Mouse (Mus musculus) lung, postnatal 0 days (tissue): ENCODE measurements at regions not wholly inside any gene's neighbourhood (a gene's known extent, or its start where the extent isn't known, plus 50 kb on each side); places are given as distances from the start of the nearest gene placed in this dataset.

ENCODE experiments used
- CTCF ChIP-seq: IDR thresholded peaks from 2 replicates; pipeline ENCODE4 v1.5.1; 2016; ENCODE audit warnings: antibody characterized with exemption, mild to moderate bottlenecking
- EP300 ChIP-seq: IDR thresholded peaks from 2 replicates; pipeline ENCODE4 v1.6.1; 2016; ENCODE audit warnings: antibody characterized with exemption, mild to moderate bottlenecking, control low read depth

DNA sequence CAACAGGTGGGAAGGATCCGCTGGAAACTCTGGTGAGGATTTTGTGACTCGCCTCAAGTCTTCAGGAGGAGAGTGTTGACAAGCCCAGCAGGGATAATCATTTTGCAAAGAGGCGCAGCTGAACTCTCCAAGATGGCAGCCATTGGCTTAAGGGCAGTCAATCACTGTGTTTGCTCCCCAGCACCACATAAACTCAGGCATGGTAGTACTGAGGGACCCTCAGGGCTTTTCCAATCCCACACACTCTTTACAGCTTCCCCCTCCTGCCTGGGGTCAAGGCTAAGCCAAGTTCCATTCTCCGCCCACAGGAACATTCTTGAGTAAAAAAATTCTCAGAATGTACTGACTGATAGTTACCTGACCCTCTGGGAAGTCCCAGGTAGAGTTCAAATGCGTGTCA is 72.0 kb upstream of the Slc1a4 start:
- no peak for TF ChIP-seq CTCF
- TF ChIP-seq EP300 = no peak
